Mouse (Mus musculus) lung, adult 2 months (tissue): ENCODE results near the gene Nmnat2.

Source experiments
- CTCF ChIP-seq: fragments of 200-500 bp; IDR thresholded peaks from 2 replicates; pipeline ENCODE4 v1.5.1; 2011; ENCODE audit warnings: mild to moderate bottlenecking, low read length, control low read depth; ENCODE audit not compliant: insufficient read depth
- POLR2A ChIP-seq: fragments of 200-500 bp; IDR thresholded peaks from 2 replicates; pipeline ENCODE4 v1.6.1; 2011; ENCODE audit warnings: low read depth, mild to moderate bottlenecking, control low read depth, low read length, borderline replicate concordance; ENCODE audit errors: extremely low read depth

- TF ChIP-seq CTCF = no peak
- TF ChIP-seq POLR2A = no peak
Observed at GRCm38 (mm10) chr1:153021034-153021638, 66.3 kb downstream of the Nmnat2 start.
